Mouse (Mus musculus) cerebellum, adult 11 months (tissue): Measurements from ENCODE around the gene Mroh2a.

Experiments used
- DNase-seq: peaks from one replicate; pipeline ENCODE4 v3.0.0; 2022

The Mroh2a gene

DNA sequence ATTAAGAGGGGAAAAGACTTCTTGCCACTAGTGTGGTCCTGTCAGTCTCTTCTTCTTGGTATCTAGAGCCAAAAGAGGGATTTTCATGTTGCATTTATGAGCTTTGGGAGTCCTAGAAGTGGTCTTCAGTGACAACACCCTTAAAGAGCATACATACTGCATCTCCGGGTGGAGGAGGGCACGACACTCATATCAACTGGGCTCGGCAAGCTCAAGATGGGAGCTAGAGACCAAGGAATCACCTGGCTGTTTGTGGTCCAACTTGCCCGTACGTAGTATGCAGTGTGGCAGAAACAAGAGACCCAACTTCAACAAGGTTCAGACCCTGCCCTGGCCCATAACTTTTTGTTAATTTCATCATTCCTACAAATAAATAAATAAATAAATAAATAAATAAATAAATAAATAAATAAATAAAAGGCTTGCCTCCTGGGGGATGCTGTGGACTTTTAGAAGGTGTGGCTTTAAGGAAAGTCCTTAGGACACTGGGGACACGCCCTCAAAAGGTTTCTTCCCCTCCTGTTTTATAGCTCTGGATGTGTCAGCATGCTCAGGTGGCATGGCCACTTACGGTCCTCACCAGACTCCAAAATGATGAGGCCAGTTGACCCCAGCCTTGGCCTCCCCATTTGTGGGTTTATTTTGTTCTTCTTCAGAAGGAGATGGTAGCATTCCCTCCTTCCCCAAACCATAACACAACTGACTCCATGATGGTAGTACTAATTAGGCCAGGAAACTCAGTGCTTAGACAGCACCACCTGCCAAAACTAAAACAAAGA is 70.9 kb downstream of the Mroh2a start:
- no peak for DNase-seq

- DNase-seq, result no peak
Measured at GRCm38 (mm10) chr1:88298686-88299528, 72.1 kb downstream of the Mroh2a start.

DNA sequence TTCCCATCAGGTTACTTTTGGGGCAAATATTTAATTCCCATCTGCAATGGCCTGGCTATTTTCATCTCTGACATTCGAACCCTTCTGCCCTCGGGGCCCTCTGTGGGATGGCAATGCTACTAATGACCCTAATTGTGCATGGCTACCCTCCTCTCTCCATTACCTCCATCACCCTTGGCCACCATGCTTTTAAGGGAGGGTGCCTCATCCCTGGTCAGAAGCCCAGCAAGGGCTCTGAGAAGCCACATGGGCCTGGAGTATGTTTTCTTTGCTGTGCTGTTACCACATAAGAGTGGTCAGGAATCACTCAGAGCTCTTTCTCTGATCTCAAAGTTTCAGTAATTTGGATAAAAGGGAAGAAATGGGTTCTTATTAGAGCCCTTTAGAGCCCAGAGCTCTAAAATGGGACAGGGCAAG is 72.8 kb downstream of the Mroh2a start:
- DNase-seq, result no peak

DNA sequence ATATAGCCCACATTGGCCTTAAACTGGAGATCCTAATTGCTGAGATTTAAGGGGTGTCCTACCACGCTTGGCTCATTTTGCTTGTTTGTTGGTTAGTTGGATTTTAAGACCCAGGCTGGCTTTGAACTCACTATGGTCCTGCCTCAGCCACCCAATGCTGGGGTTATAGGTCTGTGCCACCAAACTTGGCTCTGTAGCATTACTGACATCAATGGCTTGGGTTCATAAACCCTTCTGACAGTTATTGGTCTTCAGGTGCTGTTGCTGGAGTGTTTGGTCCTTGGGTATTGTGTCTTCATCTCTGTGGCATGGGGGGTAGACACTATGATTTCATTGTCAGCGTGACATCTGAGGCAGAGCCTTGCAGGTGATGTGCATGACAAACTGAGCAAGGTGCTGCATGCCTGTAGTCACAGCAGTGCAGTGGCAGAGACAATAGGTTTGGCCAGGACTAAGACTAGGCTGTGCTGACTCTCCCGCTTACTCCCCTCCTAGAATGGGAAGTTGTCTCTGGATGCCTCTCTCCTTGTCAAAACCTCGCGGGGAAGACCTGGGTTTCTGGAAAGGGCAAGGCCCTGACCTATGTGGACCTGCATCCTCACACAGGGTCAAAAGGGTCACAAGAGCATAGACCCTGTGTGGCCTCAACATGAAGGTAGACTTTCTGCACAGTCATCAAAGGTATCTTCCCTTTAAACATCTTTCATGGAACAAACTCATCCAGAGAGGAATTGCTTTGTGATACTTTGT is 73.7 kb downstream of the Mroh2a start:
- DNase-seq, result no peak

GRCm38 (mm10) chr1:88301121-88302014 is 74.6 kb downstream of the Mroh2a start:
- DNase-seq, result no peak

GRCm38 (mm10) chr1:88302057-88302740 is 75.4 kb downstream of the Mroh2a start:
- no peak for DNase-seq

DNA sequence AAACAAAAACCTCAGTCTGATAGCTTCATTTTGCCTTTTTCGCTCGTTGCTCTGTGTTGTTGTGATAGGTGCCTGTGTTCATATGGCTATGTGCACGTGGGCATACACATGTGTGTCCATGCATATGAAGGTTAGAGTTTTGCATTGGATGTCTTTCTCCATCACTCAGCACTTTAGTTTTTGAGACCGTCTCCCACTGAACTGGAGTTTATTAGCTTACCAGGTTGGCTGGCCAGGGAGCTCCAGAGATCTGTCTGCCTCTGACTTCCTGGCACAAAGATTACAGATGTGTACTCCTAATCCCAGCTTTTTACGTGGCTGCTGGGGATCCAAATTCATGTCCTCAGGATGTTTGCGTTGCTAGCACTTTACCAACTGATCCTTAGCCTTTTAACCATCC is 77.0 kb downstream of the Mroh2a start:
- no peak for DNase-seq

- no peak for DNase-seq
Measured at GRCm38 (mm10) chr1:88304261-88304985, 77.6 kb downstream of the Mroh2a start.

DNA sequence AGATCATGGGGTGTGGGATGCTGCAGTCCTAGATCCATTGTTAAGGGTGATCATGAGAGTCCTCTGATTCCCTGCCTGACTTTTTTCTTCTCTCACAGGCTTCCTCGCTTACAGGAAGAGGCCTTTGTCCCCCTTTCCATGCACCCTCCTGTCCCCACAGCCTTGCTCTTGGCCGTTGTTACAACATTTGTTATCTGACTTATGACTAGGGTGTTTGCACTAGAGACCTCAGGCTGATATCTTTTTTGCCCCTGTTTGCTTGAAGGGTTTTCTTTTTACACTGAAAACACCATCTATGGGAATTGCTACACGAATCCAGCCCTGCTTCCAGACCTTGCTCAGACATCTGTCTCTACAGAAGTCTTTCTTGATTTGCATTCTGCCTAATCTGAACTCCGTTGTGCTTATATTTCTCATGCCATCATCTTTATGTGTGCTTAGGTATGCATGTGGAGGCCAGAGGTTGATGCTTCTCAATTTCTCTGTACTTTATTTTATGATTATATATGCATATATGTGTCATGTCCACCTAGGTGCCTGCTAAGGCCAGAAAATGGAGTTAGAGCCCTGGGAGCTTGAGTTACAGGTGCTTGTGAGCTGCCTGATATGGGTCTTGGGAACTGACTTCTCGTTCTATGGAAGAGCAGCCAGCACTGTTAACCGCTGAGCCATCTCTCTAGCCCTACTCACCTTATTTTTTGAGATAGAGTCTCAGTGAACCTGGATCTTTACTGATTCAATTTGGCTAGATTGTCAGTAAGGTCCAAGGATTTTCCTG is 78.4 kb downstream of the Mroh2a start:
- no peak for DNase-seq

- DNase-seq, result no peak
Measured at GRCm38 (mm10) chr1:88306543-88306942, 79.8 kb downstream of the Mroh2a start.

DNA sequence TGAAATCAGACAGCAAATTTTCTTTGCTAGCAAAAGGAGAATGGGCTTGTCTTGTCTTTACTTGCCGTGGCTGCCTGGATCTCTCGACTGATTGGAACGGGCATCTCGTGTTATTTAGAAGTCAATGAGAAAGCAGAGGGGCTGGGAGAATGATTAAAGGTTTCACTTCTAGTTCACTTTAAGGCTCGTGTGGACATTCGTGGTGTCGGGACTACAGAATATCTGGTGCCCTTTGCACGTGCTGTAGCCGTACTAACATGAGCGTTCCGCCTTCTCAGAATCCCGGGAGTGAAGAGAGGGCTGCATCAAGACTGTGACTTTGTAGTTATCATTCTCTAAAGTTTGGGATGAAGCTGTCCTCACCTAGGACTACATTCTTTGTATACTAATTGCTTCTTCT is 80.4 kb downstream of the Mroh2a start:
- DNase-seq, result no peak

GRCm38 (mm10) chr1:88309020-88309419 is 82.2 kb downstream of the Mroh2a start:
- DNase-seq, result no peak

GRCm38 (mm10) chr1:88309905-88310304 is 83.1 kb downstream of the Mroh2a start:
- no peak for DNase-seq

DNA sequence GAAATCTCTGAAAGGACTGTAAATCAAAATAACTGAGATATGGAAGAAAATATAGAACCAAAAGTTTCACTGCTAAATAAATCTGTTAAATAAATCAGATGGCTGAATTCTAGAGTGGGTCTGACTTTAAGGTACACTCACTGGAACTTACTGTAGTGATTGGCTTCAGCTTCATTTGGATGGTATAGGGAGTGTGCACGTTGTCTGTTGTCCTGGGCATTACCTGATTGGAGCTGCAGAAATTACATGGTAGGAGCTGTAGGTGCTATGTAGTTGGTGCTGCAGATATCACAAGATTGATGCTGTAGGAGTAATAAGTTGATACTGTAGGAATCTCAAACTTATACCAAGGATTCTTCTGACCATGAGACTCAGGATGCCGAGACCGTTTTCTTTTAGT is 83.6 kb downstream of the Mroh2a start:
- DNase-seq, result no peak
